Mouse (Mus musculus): ENCODE measurements around the gene Ift140.
A peak's percentile ranks its signal among the peaks of the same experiment; 100 is the strongest.

The Ift140 gene

DNA sequence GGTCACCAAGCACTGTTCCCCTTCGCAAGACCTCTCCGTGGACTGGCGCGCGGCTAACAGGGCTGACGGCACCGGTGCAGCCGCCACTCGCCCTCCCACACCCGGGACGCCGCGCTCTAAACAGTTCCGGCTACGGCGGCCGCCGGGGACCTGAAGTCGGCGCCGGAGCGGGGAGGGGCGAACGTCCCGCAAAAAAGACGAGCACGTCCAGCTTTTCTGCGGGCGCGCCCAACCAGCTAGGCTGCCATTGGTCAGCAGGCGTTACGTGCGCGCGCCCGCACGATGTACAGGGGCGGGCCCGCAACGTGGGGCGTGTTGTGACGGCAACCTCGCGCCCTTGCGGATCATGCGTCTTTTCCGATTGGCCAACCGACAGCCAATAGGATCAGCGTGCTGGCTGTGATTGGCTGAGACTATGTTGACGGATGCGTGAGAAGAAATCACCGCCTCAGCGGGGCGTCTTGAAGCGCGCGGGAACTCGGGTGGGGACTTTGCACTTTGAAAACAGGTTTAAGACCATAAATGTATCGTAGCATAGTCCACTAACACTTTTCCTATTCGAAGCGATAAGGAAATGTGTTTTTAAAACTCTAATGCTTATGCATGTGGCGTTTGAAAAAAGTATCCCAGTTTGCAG is at the start of gene Ift140, which contains the start of gene Cramp1l:
Ift140 (plus strand) TSS at position 431 of the 637 bp plus-strand sequence.
Cramp1l (minus strand) TSS at position 134 of the 637 bp plus-strand sequence.
- peak; percentile 98 to 99 for DNase-seq (ENCODE audit: low spot score in 2 of 2)

DNA sequence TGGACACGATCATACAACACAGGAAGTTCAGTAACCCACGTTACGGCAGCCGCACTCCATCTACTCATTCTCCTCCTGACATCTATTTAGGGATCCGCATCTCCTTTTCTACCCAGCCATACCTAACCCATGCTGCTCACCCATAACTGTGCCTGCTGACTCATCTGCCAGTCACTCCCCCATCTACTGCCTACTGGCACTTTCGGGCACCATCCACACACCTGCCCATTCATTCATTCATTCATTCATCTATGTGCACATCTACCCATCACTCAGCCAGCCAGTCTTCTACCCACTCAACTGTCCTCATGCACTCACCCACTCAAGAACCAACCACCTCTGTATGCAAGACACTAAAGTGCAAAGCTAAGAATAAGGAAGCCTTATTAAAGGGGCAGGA is 28.7 kb upstream of the Ift140 start:
- DNase-seq (ENCODE audit: low spot score in 2 of 2) = no peak

DNA sequence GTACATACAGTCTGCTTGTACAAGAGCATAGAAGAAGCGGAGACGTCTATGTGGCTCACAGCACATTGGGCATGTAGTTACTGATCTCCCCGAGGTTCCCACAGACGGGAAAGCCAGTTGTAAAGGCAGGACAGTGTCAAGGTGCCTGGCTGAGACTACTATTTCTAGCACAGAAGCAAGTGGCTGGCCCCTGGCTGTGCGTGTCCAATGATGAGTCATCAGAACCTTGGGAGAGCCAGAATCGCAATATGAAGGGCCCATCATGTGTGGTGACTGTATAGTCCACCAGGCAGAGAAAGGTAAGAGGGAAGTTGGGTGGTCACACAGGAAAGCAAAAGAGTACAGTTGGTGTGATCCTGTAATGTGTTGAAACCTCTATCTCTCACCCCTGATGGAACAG is 21.2 kb upstream of the Ift140 start:
- DNase-seq (ENCODE audit: low spot score in 2 of 2) = no peak

DNA sequence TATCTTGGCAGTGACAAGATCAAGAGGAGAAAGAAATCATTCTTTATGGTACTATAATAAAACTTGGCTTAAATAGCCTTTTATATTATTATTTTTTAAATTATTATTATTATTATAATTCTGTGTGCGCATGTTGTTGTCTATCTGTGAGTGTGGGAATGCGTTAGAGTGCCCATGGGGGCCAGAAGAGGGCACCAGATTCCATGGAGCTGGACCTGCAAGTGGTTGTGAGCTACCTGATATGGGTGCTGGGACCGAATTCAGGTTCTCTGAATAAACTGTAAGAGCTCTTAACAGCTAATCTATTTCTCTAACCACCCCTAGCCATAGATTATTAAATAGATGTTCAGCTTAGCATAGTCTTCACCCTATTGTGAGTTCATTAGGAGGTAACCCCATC is 10.8 kb upstream of the Ift140 start:
- DNase-seq (ENCODE audit: low spot score in 2 of 2) = no peak

DNA sequence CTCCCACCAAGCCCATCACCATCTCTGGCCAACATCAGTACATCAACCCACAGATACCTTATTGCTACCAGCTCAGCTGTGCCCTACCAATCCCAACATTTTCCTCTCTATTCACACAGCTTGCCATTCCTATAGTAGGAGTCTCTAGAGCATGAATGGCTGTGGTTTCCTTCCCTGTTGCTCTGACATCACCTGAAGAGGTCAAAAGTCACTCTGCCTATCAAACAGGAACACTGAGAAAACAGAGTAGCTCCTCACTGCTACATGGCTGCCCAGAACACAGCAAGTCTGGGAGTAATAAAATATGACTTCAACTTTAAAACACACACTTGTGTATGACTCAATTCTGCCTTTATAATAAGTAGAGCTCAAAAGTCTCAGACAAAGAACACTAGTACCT is 8.4 kb upstream of the Ift140 start:
- DNase-seq (ENCODE audit: low spot score in 2 of 2) = no peak

DNA sequence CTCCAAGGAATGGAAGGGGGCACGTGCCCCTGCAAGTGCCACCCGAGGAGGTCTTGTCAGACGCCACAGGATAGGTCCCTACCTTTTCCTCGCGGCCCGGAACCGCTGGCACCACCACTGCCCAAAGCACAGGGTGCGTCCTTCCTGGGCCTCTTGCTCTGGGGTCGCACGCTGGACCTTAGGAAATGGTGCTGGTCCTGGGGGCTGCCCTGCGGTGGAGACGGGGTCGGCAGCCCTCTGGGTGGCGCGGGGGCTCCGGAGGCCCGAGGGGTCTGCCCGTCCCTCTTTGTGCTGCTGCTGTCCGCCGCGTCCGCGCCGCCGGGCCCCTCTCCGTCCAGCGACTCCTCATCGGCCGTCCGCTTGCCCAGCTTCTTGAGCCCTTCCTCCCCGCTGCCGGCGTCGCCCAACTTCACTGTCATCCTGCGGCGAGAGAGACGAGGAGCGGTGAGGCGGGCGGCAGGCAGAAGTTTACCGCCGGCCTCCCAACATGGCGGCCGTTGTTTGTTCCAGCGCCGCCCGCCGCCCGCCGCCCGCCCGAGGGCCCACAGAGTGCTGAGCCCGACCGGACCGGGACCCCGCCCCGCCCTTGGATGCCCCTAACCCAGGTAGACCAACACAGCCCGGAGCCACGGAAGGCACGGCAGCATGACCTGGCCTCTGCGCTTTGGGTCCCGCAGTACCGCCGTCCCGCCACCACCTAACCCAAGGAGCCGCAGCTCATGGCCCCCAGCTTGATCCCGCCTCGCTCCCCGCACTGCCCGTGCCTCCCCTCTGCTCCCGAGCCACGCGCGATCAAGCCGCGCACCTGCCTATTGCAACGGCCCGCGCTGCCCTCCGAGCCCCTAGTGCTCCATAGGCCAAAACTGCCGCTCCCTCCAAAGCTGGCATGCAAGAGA is 2.0 kb upstream of the Ift140 start:
- peak; percentile 14 to 30 for DNase-seq (ENCODE audit: low spot score in 2 of 2)

DNA sequence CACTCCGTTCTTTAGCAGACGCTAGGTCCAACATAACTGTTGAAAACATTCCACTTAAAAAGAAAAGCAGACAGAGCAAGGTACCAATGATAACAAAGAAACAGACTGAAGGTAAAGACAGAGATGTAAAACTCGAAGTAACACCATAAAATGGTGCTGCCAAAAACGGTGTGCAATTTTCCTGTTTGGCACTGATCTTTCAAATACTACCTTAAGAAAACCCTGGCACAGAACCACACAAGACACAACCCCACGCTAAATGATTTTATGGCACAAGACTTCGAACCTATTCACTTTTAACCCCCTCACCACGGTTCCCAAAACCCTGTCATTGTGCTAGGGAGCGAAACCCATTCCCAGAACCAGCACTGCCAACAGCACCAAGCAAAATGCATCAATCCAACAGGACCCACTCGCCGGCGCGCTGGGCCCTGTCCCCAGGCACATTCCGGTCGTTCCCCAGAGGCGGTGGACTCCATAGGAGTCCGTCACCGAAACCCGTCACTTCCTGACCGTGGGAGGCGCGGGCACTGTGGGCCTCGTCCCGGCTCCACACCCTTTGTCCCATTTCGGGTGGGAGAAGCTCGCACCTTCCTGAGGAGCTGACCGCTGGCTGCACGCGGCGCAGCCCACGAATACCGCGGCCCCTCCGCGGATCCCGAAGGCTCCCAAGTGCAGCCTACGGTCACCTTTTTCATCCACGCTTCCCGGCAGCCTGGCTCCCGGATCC is 879 bp upstream of the Ift140 start:
- DNase-seq (ENCODE audit: low spot score in 2 of 2) = peak; percentile 23 to 46

DNA sequence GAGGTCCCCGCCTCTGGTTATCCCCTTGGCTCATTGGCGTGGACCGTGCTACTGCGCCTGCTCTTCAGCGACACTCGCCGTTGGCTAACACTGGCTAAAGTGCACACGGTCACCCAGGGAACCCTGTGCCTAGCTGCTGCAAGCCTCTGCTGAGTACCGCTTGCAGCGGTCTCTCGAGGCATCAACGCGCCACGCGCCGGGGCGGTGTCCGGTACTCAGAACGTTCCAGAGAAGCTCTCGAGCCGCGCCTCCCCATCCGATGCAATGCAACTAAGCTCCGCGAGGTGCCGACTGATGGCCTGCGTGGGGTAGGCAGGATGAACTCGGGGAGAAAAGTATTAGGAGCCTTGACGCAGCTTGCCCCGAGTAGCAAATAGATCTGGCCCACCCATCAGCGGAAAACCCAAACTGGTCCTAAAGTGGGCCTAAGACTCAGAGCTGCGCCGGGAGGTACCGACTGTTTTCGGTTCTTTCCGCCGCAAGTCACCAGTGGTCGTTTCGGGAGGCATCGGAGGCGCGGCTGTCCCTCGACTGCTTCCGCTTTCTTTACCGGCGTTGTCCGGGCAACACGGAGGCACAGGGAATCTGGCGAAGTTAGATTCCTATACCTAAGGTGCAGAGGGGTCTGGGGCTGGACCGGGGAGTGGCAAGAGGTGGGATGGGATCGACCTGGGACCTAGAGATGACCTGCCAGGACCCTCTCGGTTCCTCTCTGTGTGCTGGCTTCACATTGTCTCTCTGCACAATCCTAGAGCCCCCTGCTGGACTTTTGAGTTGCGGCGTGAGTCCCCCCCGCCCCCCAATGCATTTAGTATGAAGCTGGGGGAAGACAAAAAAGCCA is 627 bp downstream of the Ift140 start:
- peak; percentile 61 to 77 for DNase-seq (ENCODE audit: low spot score in 2 of 2)

DNA sequence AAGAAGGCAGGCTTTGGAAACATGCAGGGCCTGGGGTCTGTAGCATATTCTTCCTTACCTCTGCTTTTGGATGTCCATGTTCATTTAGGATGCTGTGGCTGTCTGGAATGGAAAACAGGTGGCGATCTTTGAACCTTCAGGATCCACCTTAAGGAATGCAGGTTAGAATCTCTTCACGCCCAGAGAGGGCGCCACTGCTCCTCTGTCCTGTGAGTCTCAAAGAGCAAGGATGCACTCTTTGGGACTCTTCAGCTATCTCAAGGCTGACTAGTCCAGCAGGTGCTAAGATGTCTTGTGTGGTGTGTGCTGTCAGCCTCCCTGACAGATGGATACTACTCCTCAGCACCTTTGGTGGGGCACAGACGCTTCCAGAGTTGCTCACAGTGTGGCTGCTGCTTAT is 20.3 kb downstream of the Ift140 start:
- no peak for DNase-seq (ENCODE audit: low spot score in 2 of 2)

DNA sequence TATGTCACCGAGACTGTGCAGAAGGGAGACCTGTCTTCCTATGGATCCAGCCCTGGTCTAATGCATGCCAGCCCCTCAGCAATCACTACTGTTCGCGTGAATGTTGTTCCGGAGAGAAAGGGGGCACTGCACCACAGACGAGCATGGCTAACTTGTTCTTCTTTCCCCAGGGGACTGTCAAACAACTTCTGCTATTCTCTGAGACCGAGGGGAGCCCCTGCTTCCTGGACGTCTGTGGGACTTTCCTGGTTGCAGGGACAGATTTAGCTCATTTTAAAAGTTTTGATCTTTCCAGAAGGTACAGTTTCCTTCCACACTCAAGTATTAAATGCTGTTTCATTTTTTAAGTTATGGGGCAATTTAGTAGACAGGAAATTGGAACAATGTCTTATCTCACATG is 29.0 kb downstream of the Ift140 start:
- DNase-seq (ENCODE audit: low spot score in 2 of 2) = no peak

DNA sequence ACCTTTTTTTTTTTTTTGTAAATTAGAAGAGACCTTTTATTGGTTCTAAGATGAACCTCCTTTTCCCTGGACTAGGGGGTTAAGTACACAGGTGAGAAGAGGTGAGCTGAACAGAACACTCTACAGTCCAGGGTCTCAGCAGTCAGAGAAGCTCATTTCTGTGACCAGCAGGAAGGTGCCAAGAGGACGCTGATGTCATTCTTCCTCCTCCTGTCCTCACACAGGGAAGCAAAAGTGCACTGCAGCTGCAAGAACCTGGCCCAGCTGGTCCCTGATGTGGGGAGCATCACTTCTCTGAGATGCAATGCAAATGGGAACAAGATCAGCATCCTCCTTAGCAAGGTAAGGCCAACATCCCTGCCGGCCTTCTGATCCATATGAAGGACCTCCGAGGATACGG is 29.4 kb downstream of the Ift140 start:
- no peak for DNase-seq (ENCODE audit: low spot score in 2 of 2)

DNA sequence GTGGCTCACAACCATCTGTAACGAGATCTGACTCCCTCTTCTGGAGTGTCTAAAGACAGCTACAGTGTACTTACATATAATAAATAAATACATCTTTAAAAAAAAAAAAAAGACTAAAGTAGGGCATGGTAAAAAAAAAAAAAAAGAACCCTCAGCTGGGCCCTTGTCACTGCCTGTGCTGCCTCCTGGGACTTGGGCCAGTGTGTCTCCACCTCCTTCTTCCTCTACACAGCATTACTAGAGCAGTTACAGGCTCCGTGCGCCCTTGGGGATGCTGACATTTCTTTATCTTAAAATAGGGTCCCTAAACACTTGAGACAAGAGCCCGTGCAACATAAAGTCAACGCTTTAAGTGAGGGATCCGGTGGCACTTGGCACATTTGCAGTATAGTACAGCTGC is 31.3 kb downstream of the Ift140 start:
- no peak for DNase-seq (ENCODE audit: low spot score in 2 of 2)

DNA sequence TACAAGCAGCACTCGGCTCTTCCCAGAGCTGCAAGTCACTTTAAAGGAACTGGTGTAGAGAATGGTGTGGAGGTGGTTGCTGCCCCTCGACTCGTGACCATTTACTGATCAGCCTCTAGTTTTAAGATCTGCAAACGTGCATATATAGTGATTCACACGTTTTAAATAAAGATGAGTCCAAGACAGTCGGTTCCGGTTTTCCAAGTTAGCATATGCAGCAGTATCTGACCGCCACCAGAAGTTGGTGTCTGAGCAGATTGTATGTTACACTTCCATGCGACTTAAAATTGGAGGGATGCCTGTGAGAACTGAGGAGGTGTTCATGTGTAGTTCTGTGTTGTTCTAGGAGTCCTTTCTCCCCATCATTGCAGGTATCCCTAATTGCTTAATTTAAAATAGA is 37.4 kb downstream of the Ift140 start:
- DNase-seq (ENCODE audit: low spot score in 2 of 2) = no peak

DNA sequence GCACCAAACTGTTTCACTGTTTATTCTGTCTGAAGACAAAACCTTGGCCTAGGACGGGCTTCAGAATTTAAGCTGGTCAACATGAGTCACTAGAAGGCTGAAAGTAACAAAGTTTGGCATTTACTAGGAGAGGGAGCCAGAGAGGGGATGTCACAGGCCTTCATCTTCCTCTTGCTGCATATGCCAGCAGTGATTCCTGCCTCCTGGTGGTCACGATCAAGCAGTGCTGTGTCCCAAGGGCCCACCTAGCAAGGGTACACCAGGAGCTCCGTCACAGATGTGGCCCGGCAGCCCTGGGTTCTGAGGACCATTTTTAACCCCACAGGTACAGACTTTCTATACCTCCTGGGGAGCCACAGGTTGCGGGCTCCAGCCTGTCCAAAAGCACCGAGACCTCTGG is 41.2 kb downstream of the Ift140 start:
- no peak for DNase-seq (ENCODE audit: low spot score in 2 of 2)

DNA sequence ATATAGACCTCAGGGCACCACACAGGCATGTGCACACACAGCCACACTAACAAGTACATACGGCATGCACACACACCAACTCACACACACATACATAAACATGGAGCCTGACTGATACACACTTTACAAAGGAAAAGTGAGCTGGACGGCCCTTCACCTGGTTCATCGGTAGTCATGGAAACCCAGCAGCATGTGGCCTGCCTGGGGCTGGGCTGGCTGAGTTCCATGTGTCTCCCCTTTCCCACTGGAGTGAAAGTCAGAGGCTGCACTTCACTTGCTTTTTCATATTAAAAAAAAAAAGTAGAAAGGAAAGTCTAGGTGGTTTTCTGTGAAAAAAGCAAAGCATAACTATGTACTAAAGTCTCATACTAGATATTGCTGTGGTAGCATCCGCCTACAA is 47.4 kb downstream of the Ift140 start:
- DNase-seq (ENCODE audit: low spot score in 2 of 2) = no peak

DNA sequence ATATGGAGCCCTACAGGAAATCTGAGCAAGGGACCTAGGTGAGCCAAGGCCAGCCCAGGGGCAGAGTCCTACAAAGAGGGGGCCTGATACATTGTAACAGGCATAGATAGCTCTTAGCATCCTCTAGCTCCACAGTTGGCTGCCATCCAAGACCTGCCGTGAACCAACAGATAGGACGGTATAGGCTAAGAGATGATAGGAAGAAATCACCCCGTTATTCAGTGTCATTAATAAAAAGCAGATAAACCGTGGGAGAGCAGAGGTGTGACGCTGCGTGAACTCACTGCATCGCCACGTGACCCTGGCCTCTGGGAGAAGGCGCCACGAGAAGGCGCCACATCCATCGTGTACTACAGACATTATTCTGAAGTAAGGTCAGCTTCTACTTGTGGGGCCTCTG is 48.0 kb downstream of the Ift140 start:
- DNase-seq (ENCODE audit: low spot score in 2 of 2) = no peak

DNA sequence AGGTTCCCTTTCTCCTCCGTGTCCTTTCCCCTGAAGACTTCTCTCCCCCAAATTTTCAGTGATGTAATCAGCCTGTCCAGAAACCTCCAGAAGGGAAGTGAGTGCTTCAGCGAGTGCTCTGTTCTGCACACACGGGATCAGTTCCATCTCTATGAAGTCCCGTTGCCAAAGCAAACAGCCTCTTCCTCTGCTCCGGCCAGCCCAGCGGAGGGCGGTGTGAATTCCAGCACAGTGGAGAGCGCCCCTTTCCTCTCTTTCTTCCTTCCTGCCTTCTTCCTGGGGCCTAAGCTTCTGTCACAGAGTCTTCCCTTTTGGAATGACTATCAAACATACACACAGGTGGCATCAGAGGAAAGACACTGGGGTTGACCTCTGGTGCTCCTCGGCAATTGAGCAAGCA is 48.5 kb downstream of the Ift140 start:
- DNase-seq (ENCODE audit: low spot score in 2 of 2) = peak in 1 of 2 experiments; percentile 54

DNA sequence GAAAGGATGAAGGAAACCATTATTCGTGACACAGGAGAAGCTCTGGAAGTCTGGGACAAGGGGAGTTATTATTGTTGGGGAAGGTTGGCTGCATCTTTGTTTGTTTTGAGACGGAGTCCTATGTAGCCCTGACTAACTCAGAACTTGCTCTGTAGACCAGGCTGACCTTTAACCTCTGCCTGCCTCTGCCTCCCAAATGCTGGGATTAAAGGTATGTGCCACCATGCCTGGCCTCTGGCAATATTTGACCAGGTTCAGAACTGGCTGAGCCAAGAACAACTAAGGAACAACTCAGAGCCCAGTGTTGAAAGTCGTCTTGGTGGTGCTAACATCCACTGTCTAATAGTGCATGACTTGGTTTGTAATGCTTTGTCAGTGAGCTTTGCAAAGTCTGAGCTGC is 49.3 kb downstream of the Ift140 start:
- DNase-seq (ENCODE audit: low spot score in 2 of 2) = no peak

DNA sequence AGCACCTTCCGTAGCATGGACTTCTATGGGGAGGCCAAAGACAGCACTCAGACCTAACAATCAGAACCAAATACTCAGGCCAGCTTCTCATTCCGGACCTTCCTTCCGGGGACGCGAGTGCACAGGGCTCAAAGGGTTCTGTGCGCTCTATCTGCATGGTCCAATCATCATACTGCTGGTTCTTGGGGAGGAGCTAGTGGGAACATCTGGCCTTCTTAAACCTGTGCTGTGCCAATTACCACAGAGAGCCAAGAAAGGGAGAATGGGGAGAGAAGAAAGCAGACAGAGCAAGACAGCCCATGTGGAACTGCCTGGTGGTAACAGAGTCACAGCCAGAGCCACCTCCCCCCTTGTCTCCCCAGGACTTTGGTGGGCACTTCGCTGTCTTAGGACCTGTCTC is 50.7 kb downstream of the Ift140 start:
- no peak for DNase-seq (ENCODE audit: low spot score in 2 of 2)

DNA sequence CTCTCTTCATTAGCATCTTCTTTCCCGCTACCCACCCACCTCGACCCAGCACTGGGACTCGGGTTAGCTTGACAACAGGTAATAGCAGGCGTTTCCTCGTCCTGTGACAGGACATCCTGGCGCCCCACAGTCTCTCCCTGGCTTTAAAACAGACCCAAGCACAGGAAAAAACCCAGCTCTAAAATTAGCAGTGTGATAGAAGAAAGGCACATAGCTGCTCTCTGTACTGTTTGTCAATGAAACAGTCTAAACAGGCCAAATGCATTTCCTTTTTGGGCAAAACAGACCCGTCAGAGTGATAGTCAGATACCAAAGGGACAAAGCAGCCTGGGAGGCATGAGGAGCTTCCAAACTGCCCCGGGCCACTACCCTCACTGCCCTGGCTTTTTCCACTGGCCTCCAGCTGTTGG is 51.6 kb downstream of the Ift140 start:
- DNase-seq (ENCODE audit: low spot score in 2 of 2) = peak in 1 of 2 experiments; percentile 26

DNA sequence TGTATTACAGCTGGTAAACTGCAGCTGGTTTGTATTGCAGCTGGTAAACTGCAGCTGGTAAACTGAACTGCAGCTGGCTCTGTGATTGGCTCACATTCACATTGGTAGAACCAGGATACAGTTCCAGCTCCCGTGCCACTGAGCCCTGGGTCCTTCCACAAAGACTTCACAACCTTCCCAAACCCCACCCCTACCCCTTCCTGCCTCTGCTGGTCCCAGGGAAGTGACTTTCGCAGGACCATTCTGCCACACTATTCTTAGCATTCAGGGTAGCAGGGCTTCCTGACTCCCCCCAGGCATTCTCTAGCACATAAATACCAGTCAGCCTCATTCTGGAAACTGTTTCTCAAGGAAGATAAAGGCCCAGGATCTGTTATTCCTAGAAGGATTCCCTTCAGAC is 52.8 kb downstream of the Ift140 start:
- no peak for DNase-seq (ENCODE audit: low spot score in 2 of 2)

DNA sequence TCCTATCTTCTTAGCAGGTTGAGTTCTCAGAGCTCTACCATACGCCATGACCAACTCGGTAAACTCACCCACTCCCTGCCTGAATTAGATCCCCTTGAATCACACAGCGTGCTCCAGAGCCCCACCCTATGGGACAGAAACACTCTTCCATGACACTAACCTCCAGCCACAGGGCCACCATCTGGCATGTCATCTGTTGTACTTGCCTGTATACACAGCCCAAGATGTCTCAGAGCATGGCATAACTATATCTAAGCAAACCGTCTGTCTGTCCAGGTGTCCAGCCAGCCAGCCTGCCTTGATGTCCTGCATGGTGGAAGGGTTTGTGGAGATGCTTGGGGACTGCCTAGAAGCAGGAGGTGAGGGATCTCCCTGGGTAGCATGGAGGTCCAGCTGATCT is 61.0 kb downstream of the Ift140 start:
- DNase-seq (ENCODE audit: low spot score in 2 of 2) = no peak
